Mouse (Mus musculus) CD8-positive naive resting alpha-beta T cell, adult 2 months (primary cell): ENCODE results near the gene Higd1c.
"Not testable (repeated sequence)": the region's sequence is repeated elsewhere in the genome, so short reads cannot be mapped to it uniquely, and the experiment has no call there.

ENCODE experiments used
- DNase-seq, 2 experiments: peaks; one replicate each; pipeline ENCODE4 v3.0.0; 2022; ENCODE audit warnings: low read depth in 2 of 2, low spot score in 2 of 2

The Higd1c gene

DNA sequence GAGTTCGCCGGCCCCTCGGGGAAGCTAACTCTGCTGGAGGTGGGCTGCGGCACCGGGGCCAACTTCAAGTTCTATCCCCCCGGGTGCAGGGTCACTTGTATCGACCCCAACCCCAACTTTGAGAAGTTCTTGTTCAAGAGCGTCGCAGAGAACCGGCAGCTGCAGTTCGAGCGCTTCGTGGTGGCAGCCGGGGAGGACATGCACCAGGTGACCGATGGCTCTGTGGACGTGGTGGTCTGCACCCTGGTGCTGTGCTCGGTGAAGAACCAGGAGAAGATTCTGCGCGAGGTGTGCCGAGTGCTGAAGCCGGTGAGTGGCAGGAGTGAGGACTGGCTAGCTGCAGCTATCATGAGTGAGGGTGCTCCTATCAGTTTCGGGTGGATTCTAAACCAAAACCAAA is 10.9 kb upstream of the Higd1c start:
- not testable (repeated sequence) for DNase-seq

GRCm38 (mm10) chr15:100355876-100356275 is 8.5 kb upstream of the Higd1c start:
- no peak for DNase-seq

GRCm38 (mm10) chr15:100365967-100366366 is 1.6 kb downstream of the Higd1c start:
- DNase-seq = not testable (repeated sequence)

- no peak for DNase-seq
Measured at GRCm38 (mm10) chr15:100367119-100367518, 2.8 kb downstream of the Higd1c start.

DNA sequence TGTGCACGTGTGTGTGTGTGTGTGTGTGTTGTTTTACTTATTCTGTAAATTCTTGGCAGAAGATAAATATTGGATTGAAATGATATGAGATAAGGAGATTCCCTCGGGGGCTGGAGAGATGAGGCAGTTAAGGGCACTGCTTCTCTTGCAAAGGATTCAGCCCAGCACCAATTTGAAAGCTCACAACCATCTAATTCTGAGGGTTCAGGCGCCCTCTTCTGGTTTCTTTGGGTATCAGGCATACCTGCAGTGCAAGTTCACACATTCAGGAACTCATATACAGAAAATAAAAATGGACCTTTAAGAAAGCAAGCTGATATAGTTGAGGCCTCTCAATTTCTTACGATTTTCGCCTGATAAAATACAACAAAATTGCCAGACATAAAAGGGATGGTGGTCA is 10.7 kb downstream of the Higd1c start:
- DNase-seq = peak in 1 of 2 experiments; percentile 9

GRCm38 (mm10) chr15:100377847-100378505 is 13.6 kb downstream of the Higd1c start:
- DNase-seq = not testable (repeated sequence)

GRCm38 (mm10) chr15:100379658-100380057 is 15.3 kb downstream of the Higd1c start:
- no peak for DNase-seq

DNA sequence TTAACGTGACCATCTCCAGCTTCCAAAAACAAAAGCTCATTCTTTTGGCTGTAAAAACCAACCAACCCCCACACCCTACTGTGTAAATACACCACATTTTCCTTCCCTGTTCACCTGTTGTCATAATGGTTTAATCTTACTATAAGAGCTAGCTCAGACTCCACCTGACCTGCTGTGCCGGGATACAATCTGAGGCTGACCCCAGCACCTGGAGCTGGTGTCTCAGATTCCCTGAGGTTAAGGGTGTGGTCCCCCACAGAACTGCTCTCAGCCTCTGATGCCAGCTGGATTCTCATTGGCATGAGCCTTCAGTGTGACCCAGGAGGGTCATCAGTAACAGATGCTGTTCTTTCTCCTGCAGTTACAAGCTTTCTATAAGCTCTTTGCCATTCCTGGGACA is 15.8 kb downstream of the Higd1c start:
- DNase-seq = no peak

DNA sequence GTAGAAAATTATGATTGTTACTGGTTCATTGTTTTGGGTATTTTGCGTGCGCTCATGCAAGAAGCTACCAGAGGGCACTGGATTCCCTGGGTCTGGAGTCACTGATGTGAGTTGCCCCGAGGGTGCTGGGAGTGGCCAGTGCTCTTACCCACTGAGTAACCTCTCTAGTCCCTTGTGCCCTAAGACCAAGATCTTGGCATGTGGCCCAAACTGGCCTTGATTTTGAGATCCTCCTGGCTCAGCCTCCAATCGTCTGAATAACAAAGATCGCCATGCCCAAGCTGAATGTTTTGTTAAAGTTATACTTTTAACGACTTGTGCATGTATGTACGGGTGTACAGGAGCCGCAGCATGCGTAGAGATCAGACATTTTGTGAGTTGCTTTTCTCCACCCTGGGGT is 21.4 kb downstream of the Higd1c start:
- no peak for DNase-seq

DNA sequence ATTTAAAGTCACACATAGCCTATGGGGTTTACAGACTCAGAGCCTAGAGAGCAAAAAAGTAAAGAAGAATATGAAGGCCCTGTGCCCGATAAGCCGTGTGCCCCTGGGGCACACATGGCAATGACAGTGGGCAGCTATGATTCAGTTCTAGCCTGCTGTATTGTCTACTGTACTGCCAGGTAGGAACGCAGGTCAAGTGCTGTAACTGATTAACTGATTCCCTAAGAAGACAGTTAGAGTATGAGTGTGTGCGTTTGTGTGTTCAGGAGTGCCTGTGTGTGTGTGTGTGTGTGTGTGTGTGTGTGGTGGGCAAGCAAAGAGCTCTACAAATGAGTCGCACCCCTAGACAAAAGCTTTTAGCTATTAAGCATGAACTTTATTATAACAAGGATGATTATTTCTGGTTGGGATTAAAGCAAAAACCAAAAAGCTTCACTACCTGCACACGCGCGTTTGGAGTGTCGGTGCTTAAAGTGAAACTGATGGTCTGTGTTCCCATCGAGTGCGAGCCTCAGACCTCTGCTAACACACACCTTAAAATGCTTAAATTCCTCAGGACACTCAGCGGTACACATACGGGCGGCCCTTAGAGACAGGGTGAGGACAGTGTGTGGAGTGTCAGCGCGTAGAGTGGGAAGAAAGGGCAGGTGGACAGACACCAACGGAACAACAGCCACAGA is 23.3 kb downstream of the Higd1c start:
- DNase-seq = no peak

- DNase-seq = no peak
Measured at GRCm38 (mm10) chr15:100388224-100388835, 24.0 kb downstream of the Higd1c start.

- DNase-seq = no peak
Measured at GRCm38 (mm10) chr15:100388886-100389285, 24.5 kb downstream of the Higd1c start.

DNA sequence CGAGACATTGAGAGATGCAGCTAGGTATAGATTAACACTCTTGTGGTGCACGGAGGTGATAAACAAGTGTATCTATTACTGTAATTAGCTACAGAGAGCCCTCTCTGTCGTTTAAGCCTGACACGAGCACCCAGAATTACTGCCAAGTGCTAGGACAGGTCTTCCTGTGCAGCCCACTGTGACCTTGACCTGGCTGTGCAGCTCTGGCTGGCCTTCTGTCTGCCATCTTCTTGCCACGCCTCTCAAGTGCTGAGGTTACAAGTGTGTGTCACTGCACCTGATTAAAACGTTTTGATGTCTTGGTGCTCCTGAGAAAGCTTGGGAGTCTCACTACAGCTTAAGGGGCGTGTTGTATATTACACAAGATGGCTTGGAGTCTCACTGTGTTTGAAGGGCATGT is 26.7 kb downstream of the Higd1c start:
- DNase-seq = no peak

GRCm38 (mm10) chr15:100391599-100391998 is 27.3 kb downstream of the Higd1c start:
- no peak for DNase-seq

DNA sequence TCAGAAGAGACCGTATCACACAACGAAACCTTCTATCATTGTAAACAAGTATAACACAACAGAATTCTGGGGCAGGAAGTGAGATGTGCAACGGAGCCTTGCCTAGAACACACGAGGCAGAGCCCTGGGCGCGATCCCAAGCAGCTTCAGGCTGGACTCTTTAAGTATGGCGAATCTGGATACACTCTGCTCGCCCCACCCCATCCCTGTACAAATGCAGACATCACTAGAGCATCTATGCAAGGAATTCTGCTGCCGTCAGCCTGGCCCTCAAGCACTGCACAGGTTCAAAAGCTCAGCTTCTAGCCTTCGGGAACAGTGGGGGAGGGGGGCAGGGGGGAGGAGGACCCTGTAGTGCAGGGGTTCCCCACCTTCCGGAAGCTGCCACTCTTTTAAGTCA is 28.7 kb downstream of the Higd1c start:
- no peak for DNase-seq

DNA sequence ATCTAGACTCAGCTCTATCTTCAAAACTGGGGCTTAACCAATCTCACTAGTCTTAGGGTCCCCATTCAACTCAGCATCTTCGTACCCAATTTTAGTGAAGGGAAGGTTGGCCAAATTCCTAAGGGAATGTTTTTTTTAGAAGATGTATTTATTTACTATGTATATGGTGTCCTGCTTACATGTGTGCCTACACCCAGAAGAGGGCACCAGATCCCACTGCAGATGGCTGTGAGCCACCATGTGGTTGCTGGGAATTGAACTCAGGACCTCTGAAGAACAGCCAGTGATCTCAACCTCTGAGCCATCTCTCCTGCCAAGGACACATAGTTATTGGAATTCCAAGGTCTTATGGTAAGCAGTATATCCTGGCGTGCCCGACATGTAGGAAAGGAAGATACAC is 31.2 kb downstream of the Higd1c start:
- no peak for DNase-seq

DNA sequence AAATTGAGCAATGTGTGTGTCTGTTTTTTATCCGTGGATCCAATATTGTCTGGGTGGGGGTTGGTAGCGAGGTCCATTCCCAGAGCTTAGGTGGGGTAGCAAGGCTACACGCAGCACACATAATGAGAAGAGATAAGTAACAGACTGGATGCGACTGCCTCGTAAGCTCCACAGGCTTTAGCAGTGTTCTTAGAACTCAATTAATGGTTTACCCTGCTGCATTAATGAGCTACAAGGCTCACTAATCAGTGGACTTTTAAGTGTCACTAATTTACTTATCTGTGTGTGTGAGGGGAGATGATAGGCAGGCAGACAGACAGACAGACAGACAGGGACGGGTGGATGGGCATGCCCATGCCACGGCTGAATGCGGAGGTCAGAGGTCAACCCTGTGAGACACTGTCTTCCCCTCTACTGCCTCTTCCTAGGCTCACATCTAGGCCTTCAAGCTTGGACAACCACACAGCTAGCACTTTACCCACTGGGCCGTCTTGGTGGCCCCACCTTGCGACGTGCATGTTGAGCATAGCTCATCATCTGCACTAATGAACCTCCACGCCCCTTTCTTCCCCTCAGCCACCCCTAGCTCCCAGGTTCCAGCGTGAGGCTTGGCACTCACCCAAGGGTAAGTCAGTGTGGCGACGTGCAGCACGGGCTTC is 36.4 kb downstream of the Higd1c start:
- no peak for DNase-seq

- no peak for DNase-seq
Measured at GRCm38 (mm10) chr15:100401811-100402210, 37.5 kb downstream of the Higd1c start.

DNA sequence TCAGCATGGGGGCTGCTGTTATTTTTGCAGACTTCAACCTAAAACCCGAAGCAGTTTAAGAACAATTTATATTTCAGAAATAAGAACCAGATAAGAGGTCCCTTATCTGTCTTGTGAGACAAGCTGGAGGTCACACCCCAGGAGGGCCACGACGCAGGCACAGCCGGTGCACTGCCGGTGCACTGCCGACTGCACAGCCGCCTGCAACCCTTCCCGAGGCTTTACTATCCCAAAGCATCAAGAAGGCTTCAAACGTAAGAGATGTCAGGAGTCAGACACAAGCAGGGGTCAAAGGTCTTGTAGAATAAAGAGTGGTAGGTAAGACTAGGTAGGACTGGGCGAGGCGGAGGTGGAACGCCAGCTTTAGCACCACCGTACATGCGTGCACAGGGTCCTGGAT is 38.0 kb downstream of the Higd1c start:
- no peak for DNase-seq

DNA sequence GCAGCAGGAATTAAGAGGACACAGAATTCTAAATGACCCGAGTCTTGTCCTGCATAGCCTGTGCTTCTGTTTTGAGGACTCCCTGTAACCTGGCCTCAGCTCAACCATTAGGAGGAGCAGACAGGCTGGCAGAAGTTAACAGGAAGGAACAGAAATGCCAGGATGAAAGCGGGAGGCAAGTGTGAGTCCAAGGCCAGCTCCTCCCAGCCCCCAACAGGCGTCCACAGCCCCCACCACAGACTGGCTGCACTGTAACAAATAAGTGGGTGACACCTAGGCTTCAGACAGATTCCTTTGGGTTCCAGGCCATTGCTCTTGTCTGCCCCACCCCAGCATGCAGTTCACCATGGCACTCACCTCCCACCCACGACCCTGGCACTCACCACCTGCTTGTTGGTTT is 38.5 kb downstream of the Higd1c start:
- DNase-seq = no peak

- DNase-seq = no peak
Measured at GRCm38 (mm10) chr15:100403318-100404000, 39.1 kb downstream of the Higd1c start.
